Mouse (Mus musculus) limb, embryonic 15.5 days (tissue): ENCODE measurements around the gene Fastkd1. TPM values are rescaled to one million over a fixed set of nuclear protein-coding genes. Genes with fewer than 3 reads are reported as not detected.
A peak's percentile ranks its signal among the peaks of the same experiment; 100 is the strongest.
"Not testable (repeated sequence)": the region's sequence is repeated elsewhere in the genome, so short reads cannot be mapped to it uniquely, and the experiment has no call there.

Source experiments
- ATAC-seq: fragments of 200-750 bp; cut with Nextera tagmentation; 2 replicates; pipeline ENCODE4 v1.8.0; 2017; ENCODE audit warnings: low read depth, moderate TSS enrichment; ENCODE audit not compliant: insufficient number of reproducible peaks, low FRiP score, low TSS enrichment
- H3K27ac ChIP-seq: fragments of 300-500 bp; sonication (generic); 2 replicates; pipeline ENCODE4 v1.5.1; 2015; ENCODE audit warnings: moderate library complexity, mild to moderate bottlenecking, inconsistent platforms
- H3K27me3 ChIP-seq: fragments of 300-500 bp; sonication (generic); 2 replicates; pipeline ENCODE4 v1.6.1; 2015; ENCODE audit warnings: inconsistent platforms
- H3K36me3 ChIP-seq: fragments of 300-500 bp; sonication (generic); 2 replicates; pipeline ENCODE4 v1.6.1; 2015; ENCODE audit warnings: inconsistent platforms
- H3K4me1 ChIP-seq: fragments of 300-500 bp; sonication (generic); 2 replicates; pipeline ENCODE4 v1.6.1; 2015; ENCODE audit warnings: inconsistent platforms
- H3K4me2 ChIP-seq: fragments of 300-500 bp; sonication (generic); 2 replicates; pipeline ENCODE4 v1.6.1; 2015; ENCODE audit warnings: mild to moderate bottlenecking, inconsistent platforms
- H3K4me3 ChIP-seq: fragments of 300-500 bp; sonication (generic); 2 replicates; pipeline ENCODE4 v1.5.1; 2015; ENCODE audit warnings: mild to moderate bottlenecking, inconsistent platforms
- H3K9ac ChIP-seq: fragments of 300-500 bp; sonication (generic); 2 replicates; pipeline ENCODE4 v1.6.1; 2015; ENCODE audit warnings: inconsistent platforms
- H3K9me3 ChIP-seq: fragments of 300-500 bp; sonication (generic); 2 replicates; pipeline ENCODE4 v1.6.1; 2016; ENCODE audit warnings: inconsistent platforms
- WGBS: fragments of 180-500 bp; shearing (Covaris S2); methylation state at CpG from one replicate; pipeline ENCODE4 v1.1.7; 2015; 5-methylcytosine and 5-hydroxymethylcytosine counted together
- polyA plus RNA-seq: library from polyadenylated mRNA; unstranded; fragments of >200 nt; fragmentation: Nextera tagmentation; extraction: Ambion mirVana; gene quantifications from 2 replicates; pipeline ENCODE4 v1.2.1, GENCODE M21; 2015

Fastkd1 gene
- polyA plus RNA-seq, 1 experiment from 2014 or later: 9.9 TPM

DNA sequence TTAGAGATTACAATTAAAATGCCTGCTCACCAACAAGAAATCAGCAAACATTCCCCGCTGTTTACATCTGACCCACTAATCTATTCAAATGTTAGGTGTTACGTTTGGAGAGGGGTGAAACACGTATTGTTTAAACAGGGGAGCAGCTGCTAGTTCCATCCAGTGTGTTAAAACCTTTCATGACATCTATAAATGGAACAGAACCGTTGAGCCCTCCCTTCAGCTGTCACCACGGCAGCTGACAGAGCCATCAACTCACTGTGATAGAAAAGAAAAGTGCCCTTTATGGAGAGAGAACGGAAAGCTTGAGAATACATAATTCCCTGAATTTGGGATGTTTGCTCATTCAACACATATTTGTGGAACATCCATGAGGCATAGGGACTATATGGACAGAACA lies 44.9 kb downstream of the Fastkd1 start:
- Histone ChIP-seq H3K36me3 (peaks cover 30% of the 10 kb centered on the region), H3K9me3 (no peaks in the 10 kb centered on the region), H3K27me3 (no peaks in the 10 kb centered on the region), H3K27ac (no peak overlapping the region), H3K9ac (no peak overlapping the region), H3K4me3 (no peak overlapping the region), H3K4me1 (no peaks in the 10 kb centered on the region), H3K4me2 (no peak overlapping the region)
- WGBS: 72% methylated on average over 6 of the region's 6 CpGs
- ATAC-seq: no peak

DNA sequence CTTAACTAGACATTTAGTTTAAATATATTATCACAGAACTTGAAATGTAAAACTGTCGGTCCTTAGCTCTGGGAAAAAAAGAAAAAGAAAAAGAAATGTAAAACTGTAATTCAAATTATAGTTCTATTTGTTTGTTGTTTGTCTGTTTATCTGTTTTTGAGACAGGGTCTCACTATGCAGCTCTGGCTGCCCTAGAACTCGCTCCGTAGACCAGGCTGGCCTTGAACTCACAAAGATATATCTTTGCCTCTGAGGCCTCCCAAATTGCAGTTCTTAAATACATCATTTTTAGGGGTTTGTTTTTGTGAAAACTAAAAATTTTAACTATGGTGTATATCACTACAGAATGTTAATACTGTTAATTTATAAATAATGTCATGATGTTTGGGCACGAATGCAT lies 45.7 kb downstream of the Fastkd1 start:
- H3K9ac ChIP-seq: no peak overlapping the region
- no peaks in the 10 kb centered on the region for H3K27me3 ChIP-seq
- no peaks in the 10 kb centered on the region for H3K9me3 ChIP-seq
- H3K27ac ChIP-seq: no peak overlapping the region
- no peak for ATAC-seq
- no peak overlapping the region for H3K4me2 ChIP-seq
- peaks cover 31% of the 10 kb centered on the region for H3K36me3 ChIP-seq
- WGBS: 94% methylated on average over 4 of the region's 4 CpGs
- H3K4me1 ChIP-seq: no peaks in the 10 kb centered on the region
- no peak overlapping the region for H3K4me3 ChIP-seq

GRCm38 (mm10) chr2:69663827-69664476 lies 49.4 kb downstream of the Fastkd1 start:
- Histone ChIP-seq H3K4me1 (no peaks in the 10 kb centered on the region), H3K4me2 (no peak overlapping the region), H3K9me3 (no peaks in the 10 kb centered on the region), H3K36me3 (peaks cover 32% of the 10 kb centered on the region), H3K27ac (no peak overlapping the region), H3K27me3 (no peaks in the 10 kb centered on the region), H3K4me3 (no peak overlapping the region), H3K9ac (no peak overlapping the region)
- ATAC-seq: no peak
- WGBS: 76% methylated on average over 13 of the region's 13 CpGs

GRCm38 (mm10) chr2:69659326-69659725 lies 54.0 kb downstream of the Fastkd1 start:
- Histone ChIP-seq H3K9me3 (no peaks in the 10 kb centered on the region), H3K4me2 (no peak overlapping the region), H3K27ac (no peak overlapping the region), H3K4me3 (no peak overlapping the region), H3K36me3 (peaks cover 31% of the 10 kb centered on the region), H3K4me1 (no peaks in the 10 kb centered on the region), H3K27me3 (no peaks in the 10 kb centered on the region), H3K9ac (no peak overlapping the region)
- WGBS: 90% methylated on average over 4 of the region's 4 CpGs
- ATAC-seq: no peak

- ATAC-seq: no peak
- Histone ChIP-seq H3K9me3 (no peaks in the 10 kb centered on the region), H3K9ac (no peak overlapping the region), H3K27me3 (no peaks in the 10 kb centered on the region), H3K4me2 (no peak overlapping the region), H3K4me3 (no peak overlapping the region), H3K36me3 (peaks cover 6% of the 10 kb centered on the region; the same call in 1 of the 2 replicates), H3K27ac (no peak overlapping the region), H3K4me1 (peaks cover 5% of the 10 kb centered on the region)
- 86% methylated on average over 5 of the region's 5 CpGs for WGBS
Measured at GRCm38 (mm10) chr2:69649716-69650115, 63.6 kb downstream of the Fastkd1 start.

DNA sequence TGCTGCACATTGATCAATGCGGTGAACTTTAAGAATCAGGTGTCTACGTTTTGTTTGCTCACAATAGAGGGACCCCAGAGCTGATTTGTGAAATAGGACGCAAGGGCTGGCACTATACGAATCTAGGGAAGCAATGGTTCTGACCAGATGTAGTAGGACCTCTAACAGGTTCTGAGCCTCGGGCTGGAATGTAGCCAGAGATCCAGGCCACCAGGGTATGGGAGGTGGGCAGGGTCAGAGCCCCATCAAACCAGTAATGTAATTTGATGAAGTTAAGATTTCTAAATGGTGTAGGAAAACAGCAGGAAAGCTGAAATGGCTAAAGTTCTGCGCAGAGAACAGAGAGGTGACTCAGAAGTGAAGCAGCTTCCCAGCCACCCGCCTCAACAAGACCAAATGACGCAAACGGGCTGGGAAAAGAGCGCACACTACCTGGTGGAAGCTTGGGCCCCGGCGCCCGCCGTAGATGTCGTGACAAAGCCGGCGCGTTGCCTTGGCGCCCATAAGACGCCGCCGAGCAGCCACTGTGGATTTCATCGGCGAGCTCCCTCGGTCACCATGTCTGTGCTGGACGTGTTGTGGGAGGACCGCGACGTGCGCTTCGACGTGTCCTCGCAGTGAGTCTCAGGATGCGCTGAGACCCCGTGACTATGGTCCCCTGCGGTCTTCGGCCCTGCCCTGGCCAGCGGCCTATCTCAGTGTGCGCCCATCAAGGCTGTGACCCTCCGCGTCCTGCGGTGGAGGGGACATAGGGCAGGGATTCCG lies 66.4 kb downstream of the Fastkd1 start, which contains the start of gene Bbs5:
Gene Bbs5, plus strand, starts transcription at position 446 of the 765 bp plus-strand sequence.
- H3K4me2 ChIP-seq: peak within 1 kb of the TSS; percentile 68
- peak within 1 kb of the TSS; percentile 71 for H3K9ac ChIP-seq
- H3K9me3 ChIP-seq: no peaks in the 10 kb centered on the region
- peak within 1 kb of the TSS; percentile 72 for H3K4me3 ChIP-seq
- H3K4me1 ChIP-seq: peaks cover 5% of the 10 kb centered on the region
- H3K27me3 ChIP-seq: no peaks in the 10 kb centered on the region
- no peak within 1 kb of the TSS for H3K27ac ChIP-seq
- ATAC-seq: peak; percentile 89
- peaks cover 2% of the 10 kb centered on the region; the same call in 1 of the 2 replicates for H3K36me3 ChIP-seq
- WGBS: 3% methylated on average over 43 of the region's 43 CpGs

- Histone ChIP-seq H3K4me2 (no peak overlapping the region), H3K9me3 (no peaks in the 10 kb centered on the region), H3K4me3 (no peak overlapping the region), H3K27me3 (no peaks in the 10 kb centered on the region), H3K27ac (no peak overlapping the region), H3K36me3 (no peaks in the 10 kb centered on the region), H3K4me1 (peaks cover 5% of the 10 kb centered on the region), H3K9ac (no peak overlapping the region)
- no peak for ATAC-seq
- WGBS: 88% methylated on average over 11 of the region's 11 CpGs
Measured at GRCm38 (mm10) chr2:69644968-69645617, 68.2 kb downstream of the Fastkd1 start.

GRCm38 (mm10) chr2:69640100-69640499 lies 73.2 kb downstream of the Fastkd1 start:
- Histone ChIP-seq H3K4me3 (no peak overlapping the region), H3K27ac (no peak overlapping the region), H3K9me3 (no peaks in the 10 kb centered on the region), H3K27me3 (no peaks in the 10 kb centered on the region), H3K9ac (no peak overlapping the region), H3K4me1 (no peaks in the 10 kb centered on the region), H3K4me2 (no peak overlapping the region), H3K36me3 (no peaks in the 10 kb centered on the region)
- ATAC-seq: no peak
- WGBS: 57% methylated on average over 10 of the region's 10 CpGs

- H3K9ac ChIP-seq, H3K36me3 ChIP-seq, H3K9me3 ChIP-seq, H3K4me3 ChIP-seq, H3K27me3 ChIP-seq, H3K4me1 ChIP-seq, H3K4me2 ChIP-seq, H3K27ac ChIP-seq, ATAC-seq: not testable (repeated sequence)
- WGBS: 78% methylated on average over 7 of the region's 7 CpGs
Measured at GRCm38 (mm10) chr2:69637989-69638388, 75.3 kb downstream of the Fastkd1 start.

Other genes with a start within 250 kb of the Fastkd1 start
- not detected in 2 replicates for gene Lrp2, start 127.5 kb downstream of the Fastkd1 start, polyA plus RNA-seq
- gene Bbs5, start 66.3 kb downstream of the Fastkd1 start, polyA plus RNA-seq: 16.1 and 18.3 TPM in 2 replicates
- 16.4 and 44.3 TPM in 2 replicates for gene Klhl41, start 43.4 kb downstream of the Fastkd1 start, polyA plus RNA-seq
- 138 and 139 TPM in 2 replicates for gene Ppig, start 9.0 kb upstream of the Fastkd1 start, polyA plus RNA-seq
- 1.5 and 1.7 TPM in 2 replicates for gene Ccdc173, start 76.1 kb upstream of the Fastkd1 start, polyA plus RNA-seq
- gene Phospho2, start 76.1 kb upstream of the Fastkd1 start, polyA plus RNA-seq: 21.6 and 23.6 TPM in 2 replicates
- gene Klhl23, start 108.4 kb upstream of the Fastkd1 start, polyA plus RNA-seq: 21.9 and 25.3 TPM in 2 replicates
- 302 and 328 TPM in 2 replicates for gene Ssb, start 148.0 kb upstream of the Fastkd1 start, polyA plus RNA-seq
- gene Mettl5, start 172.1 kb upstream of the Fastkd1 start, polyA plus RNA-seq: 31.8 and 33.7 TPM in 2 replicates
- gene Ubr3, start 183.7 kb upstream of the Fastkd1 start, polyA plus RNA-seq: 9.5 and 13.7 TPM in 2 replicates